Mouse (Mus musculus): ENCODE data around the gene L2hgdh.

GRCm38 (mm10) chr12:69680635-69681565 lies 43.8 kb downstream of the L2hgdh start:
- TF ChIP-seq CTCF (IDR thresholded peaks at IDR 0.05) (no peak), EP300 (IDR thresholded peaks at IDR 0.05) (no peak)

Data from lung, postnatal 0 days (tissue).